In the genomic region with DNA sequence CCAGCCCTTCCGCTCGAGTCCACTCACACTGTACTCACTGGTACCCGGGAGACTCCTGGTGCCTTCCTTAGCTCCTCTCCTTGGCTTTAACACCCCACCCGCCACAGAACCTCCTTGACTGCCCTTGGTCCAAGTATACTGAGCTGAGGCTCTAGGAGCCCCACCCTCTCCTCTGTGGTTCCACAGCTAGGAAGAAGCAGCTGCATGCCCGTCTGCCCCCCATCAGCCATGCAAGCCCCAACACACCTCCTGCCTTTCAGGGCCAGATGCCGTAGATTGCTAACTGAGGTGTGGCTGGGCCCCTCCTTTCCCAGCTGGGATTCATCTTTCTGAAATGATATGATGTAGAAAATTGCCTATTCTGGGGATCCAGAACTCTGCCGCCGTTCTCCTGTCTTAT, we compare ENCODE assay signal across 1 mouse cellular context.
TF ChIP-seq lines count a peak whose summit lies in the region.

No protein-coding gene starts in this region.

TF ChIP-seq in ES-E14, 5 proteins besides CTCF, POLR2A, EP300 and RAD21:
- TF ChIP-seq CHD2 (IDR thresholded peaks at IDR 0.05; ENCODE audit: low read depth, low read length) (no peak), MAFK (IDR thresholded peaks at IDR 0.05; ENCODE audit: insufficient read depth, low read depth, low read length) (no peak), HCFC1 (IDR thresholded peaks at IDR 0.05; ENCODE audit: borderline replicate concordance, insufficient read depth, low read length) (no peak), ZNF384 (IDR thresholded peaks at IDR 0.05; ENCODE audit: low read depth, low read length) (no peak), ZC3H11A (IDR thresholded peaks at IDR 0.05; ENCODE audit: borderline replicate concordance, low read depth, low read length) (no peak)
